Comparison of ENCODE assay signal across 8 mouse cellular contexts in genomic region chr4:132178630-132179059, GRCm38 (mm10). TPM values are rescaled to one million over a fixed set of nuclear protein-coding genes. Genes with fewer than 3 reads are reported as not detected.
DNase-seq lines count a peak whose midpoint lies in the region; ATAC-seq lines count a peak whose summit lies in the region.

No protein-coding gene starts in this region.

- no peak overlapping the region for H3K9ac ChIP-seq in forebrain, embryonic 14.5 days (ENCODE audit: low read length)
- H3K9ac ChIP-seq in intestine, embryonic 14.5 days (ENCODE audit: low read length), result no peak overlapping the region
- no peak overlapping the region for H3K9ac ChIP-seq in limb, embryonic 12.5 days (replicated peaks)
- H3K9ac ChIP-seq in midbrain, embryonic 16.5 days (ENCODE audit: low read depth, low read length), result no peak overlapping the region
- no peak overlapping the region for H3K9ac ChIP-seq in stomach, embryonic 14.5 days (replicated peaks; ENCODE audit: low read depth, low read length)

- H3K4me2 ChIP-seq in forebrain, embryonic 14.5 days (ENCODE audit: low read length), result no peak overlapping the region
- H3K4me2 ChIP-seq in intestine, embryonic 14.5 days (ENCODE audit: low read length), result no peak overlapping the region
- no peak overlapping the region for H3K4me2 ChIP-seq in limb, embryonic 12.5 days
- no peak overlapping the region for H3K4me2 ChIP-seq in midbrain, embryonic 16.5 days (ENCODE audit: low read length)
- no peak overlapping the region for H3K4me2 ChIP-seq in stomach, embryonic 14.5 days (replicated peaks; ENCODE audit: low read depth, low read length)

- no peaks in the 10 kb centered on the region for H3K9me3 ChIP-seq in forebrain, embryonic 14.5 days (replicated peaks; ENCODE audit: control insufficient read depth, low read length)
- no peaks in the 10 kb centered on the region for H3K9me3 ChIP-seq in intestine, embryonic 14.5 days (ENCODE audit: control insufficient read depth, low read length)
- H3K9me3 ChIP-seq in limb, embryonic 12.5 days, result no peaks in the 10 kb centered on the region
- no peaks in the 10 kb centered on the region for H3K9me3 ChIP-seq in midbrain, embryonic 16.5 days (replicated peaks; ENCODE audit: control insufficient read depth, low read length, poor library complexity, severe bottlenecking)
- H3K9me3 ChIP-seq in stomach, embryonic 14.5 days (ENCODE audit: control insufficient read depth, low read depth, low read length), result no peaks in the 10 kb centered on the region

- no peak overlapping the region for H3K4me3 ChIP-seq in forebrain, embryonic 14.5 days (ENCODE audit: low read depth, low read length)
- H3K4me3 ChIP-seq in intestine, embryonic 14.5 days (ENCODE audit: low read depth, low read length), result no peak overlapping the region
- no peak overlapping the region for H3K4me3 ChIP-seq in limb, embryonic 12.5 days (replicated peaks)
- H3K4me3 ChIP-seq in midbrain, embryonic 16.5 days (ENCODE audit: low read depth, low read length), result no peak overlapping the region
- no peak overlapping the region for H3K4me3 ChIP-seq in stomach, embryonic 14.5 days (ENCODE audit: low read depth, low read length)

- peaks cover 17% of the 10 kb centered on the region for H3K36me3 ChIP-seq in forebrain, embryonic 14.5 days (ENCODE audit: control insufficient read depth, insufficient read depth, low read length)
- peaks cover 11% of the 10 kb centered on the region for H3K36me3 ChIP-seq in intestine, embryonic 14.5 days (ENCODE audit: control insufficient read depth, insufficient read depth, low read length)
- H3K36me3 ChIP-seq in limb, embryonic 12.5 days, result peaks cover 18% of the 10 kb centered on the region
- H3K36me3 ChIP-seq in midbrain, embryonic 16.5 days (ENCODE audit: control insufficient read depth, insufficient read depth, low read length), result no peaks in the 10 kb centered on the region
- peaks cover 10% of the 10 kb centered on the region for H3K36me3 ChIP-seq in stomach, embryonic 14.5 days (ENCODE audit: control insufficient read depth, insufficient read depth, low read length)

- peak; percentile 72 to 81 for DNase-seq in left cerebral cortex, adult 18-20 months (ENCODE audit: low spot score in 2 of 2)
- no peak for DNase-seq in left cerebral cortex, adult 11 months (ENCODE audit: low spot score)
- DNase-seq in cerebellum, adult 11 months, result peak; percentile 39
- peak; percentile 86 for DNase-seq in forebrain, embryonic 14.5 days (ENCODE audit: low spot score)
- peak; percentile 86 for DNase-seq in intestine, embryonic 14.5 days (ENCODE audit: low spot score)

- ATAC-seq in forebrain, embryonic 14.5 days, result peak; percentile 79
- peak; percentile 84 for ATAC-seq in intestine, embryonic 14.5 days (replicated peaks; ENCODE audit: low FRiP score, low TSS enrichment, low read depth)
- peak; percentile 85 for ATAC-seq in limb, embryonic 12.5 days (ENCODE audit: insufficient number of reproducible peaks, insufficient read depth, low FRiP score, low TSS enrichment, low read depth)
- ATAC-seq in midbrain, embryonic 16.5 days, result peak; percentile 82; the same call in 1 of the 2 replicates
- ATAC-seq in stomach, embryonic 14.5 days (ENCODE audit: insufficient number of reproducible peaks, insufficient read depth, low FRiP score, low read depth), result peak; percentile 74; the same call in 1 of the 2 replicates

- 6% methylated on average over 10 of the region's 10 CpGs for WGBS in forebrain, embryonic 14.5 days
- WGBS in intestine, embryonic 14.5 days, result 7% methylated on average over 10 of the region's 10 CpGs
- 14% methylated on average over 10 of the region's 10 CpGs for WGBS in limb, embryonic 12.5 days
- whole genome bisulfite sequencing in midbrain, embryonic 16.5 days, result 10% methylated on average over 10 of the region's 10 CpGs
- 11% methylated on average over 10 of the region's 10 CpGs for WGBS in stomach, embryonic 14.5 days

- no peaks in the 10 kb centered on the region for H3K4me1 ChIP-seq in forebrain, embryonic 14.5 days (ENCODE audit: control insufficient read depth, insufficient read depth, low read length)
- no peaks in the 10 kb centered on the region for H3K4me1 ChIP-seq in intestine, embryonic 14.5 days (replicated peaks; ENCODE audit: control insufficient read depth, insufficient read depth, low read length)
- H3K4me1 ChIP-seq in limb, embryonic 12.5 days (replicated peaks), result no peaks in the 10 kb centered on the region
- H3K4me1 ChIP-seq in midbrain, embryonic 16.5 days (ENCODE audit: control insufficient read depth, insufficient read depth, low read length), result no peaks in the 10 kb centered on the region
- no peaks in the 10 kb centered on the region for H3K4me1 ChIP-seq in stomach, embryonic 14.5 days (ENCODE audit: control insufficient read depth, insufficient read depth, low read length)

- H3K27ac ChIP-seq in forebrain, embryonic 14.5 days (ENCODE audit: low read depth, low read length), result no peak overlapping the region
- H3K27ac ChIP-seq in intestine, embryonic 14.5 days (ENCODE audit: low read depth), result no peak overlapping the region
- H3K27ac ChIP-seq in limb, embryonic 12.5 days, result no peak overlapping the region
- H3K27ac ChIP-seq in midbrain, embryonic 16.5 days (ENCODE audit: low read length), result no peak overlapping the region
- no peak overlapping the region for H3K27ac ChIP-seq in stomach, embryonic 14.5 days (ENCODE audit: low read length)

- no peaks in the 10 kb centered on the region for H3K27me3 ChIP-seq in forebrain, embryonic 14.5 days (replicated peaks; ENCODE audit: control insufficient read depth, insufficient read depth, low read length)
- H3K27me3 ChIP-seq in intestine, embryonic 14.5 days (replicated peaks; ENCODE audit: control insufficient read depth, insufficient read depth, low read length), result no peaks in the 10 kb centered on the region
- H3K27me3 ChIP-seq in limb, embryonic 12.5 days, result no peaks in the 10 kb centered on the region
- H3K27me3 ChIP-seq in midbrain, embryonic 16.5 days (ENCODE audit: control insufficient read depth, insufficient read depth, low read depth, low read length), result no peaks in the 10 kb centered on the region
- no peaks in the 10 kb centered on the region for H3K27me3 ChIP-seq in stomach, embryonic 14.5 days (ENCODE audit: control insufficient read depth, insufficient read depth, low read length)

RNA-seq across cellular contexts. Expression of gene Ythdf2, which starts 33.5 kb away (rescaled TPM):
- 10 to 100 TPM; 45.0 to 48.1 TPM for total RNA-seq in left cerebral cortex, adult 18-20 months (2021)
- polyA plus RNA-seq in forebrain, embryonic 14.5 days (2014; fragmentation: Nextera tagmentation; extraction: Ambion mirVana), result 164 and 174 TPM in 2 replicates
- polyA plus RNA-seq in intestine, embryonic 14.5 days (2014; fragmentation: Nextera tagmentation; extraction: Ambion mirVana), result 100 and 111 TPM in 2 replicates
- 143 and 149 TPM in 2 replicates for polyA plus RNA-seq in limb, embryonic 12.5 days (2016; fragmentation: Nextera tagmentation; extraction: Ambion mirVana)
- 109 and 124 TPM in 2 replicates for polyA plus RNA-seq in midbrain, embryonic 16.5 days (2015; fragmentation: Nextera tagmentation; extraction: Ambion mirVana)
- 114 TPM in 2 replicates for polyA plus RNA-seq in stomach, embryonic 14.5 days (2014; fragmentation: Nextera tagmentation; extraction: Ambion mirVana)

RNA-seq across cellular contexts. Expression of gene Oprd1, which starts 34.4 kb away (rescaled TPM):
- total RNA-seq in left cerebral cortex, adult 18-20 months (2021), result 10 to 100 TPM; 21.6 TPM
- 0.05 and 0.09 TPM in 2 replicates for polyA plus RNA-seq in forebrain, embryonic 14.5 days (2014; fragmentation: Nextera tagmentation; extraction: Ambion mirVana)
- polyA plus RNA-seq in intestine, embryonic 14.5 days (2014; fragmentation: Nextera tagmentation; extraction: Ambion mirVana), result 0.24 and 0.38 TPM in 2 replicates
- 0.51 and 0.69 TPM in 2 replicates for polyA plus RNA-seq in limb, embryonic 12.5 days (2016; fragmentation: Nextera tagmentation; extraction: Ambion mirVana)
- 0.39 and 0.84 TPM in 2 replicates for polyA plus RNA-seq in midbrain, embryonic 16.5 days (2015; fragmentation: Nextera tagmentation; extraction: Ambion mirVana)
- polyA plus RNA-seq in stomach, embryonic 14.5 days (2014; fragmentation: Nextera tagmentation; extraction: Ambion mirVana), result 0.07 and 0.20 TPM in 2 replicates
